Mouse (Mus musculus): Measurements from ENCODE around the gene Fcer2a.

DNA sequence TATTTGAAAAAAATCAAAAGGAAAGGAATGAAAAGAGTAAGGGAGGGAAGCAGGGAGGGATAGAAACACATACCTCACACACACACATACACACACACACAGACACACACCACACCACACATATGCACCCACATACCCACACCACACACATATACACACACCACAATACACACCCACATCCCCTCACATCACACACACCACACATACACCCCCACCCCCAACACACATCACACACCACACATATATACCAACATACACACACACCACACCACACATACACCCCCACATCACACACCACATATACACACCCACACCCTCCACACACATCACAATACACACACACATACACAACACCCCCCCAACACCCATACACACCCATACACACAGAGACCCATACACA lies 9.4 kb downstream of the Fcer2a start:
- no peak for TF ChIP-seq POLR2A (IDR thresholded peaks at IDR 0.05; ENCODE audit: borderline replicate concordance, low read depth, low read length)
- no peak for TF ChIP-seq CTCF (IDR thresholded peaks at IDR 0.05; ENCODE audit: low read depth, low read length)
